Mouse (Mus musculus) liver, embryonic 14 days (tissue): ENCODE measurements around the gene Rgs9. TPM values are rescaled to one million over a fixed set of nuclear protein-coding genes. Genes with fewer than 3 reads are reported as not detected.

Experiments used
- polyA plus RNA-seq: library from polyadenylated mRNA; depleted of rRNA; stranded (reverse); fragments of >200 nt; gene quantifications from 2 replicates; pipeline ENCODE4 v1.2.3, GENCODE M21; 2012; rRNA removed

Rgs9 gene
- 0.06 and 0.08 TPM in 2 replicates for polyA plus RNA-seq

GRCm38 (mm10) chr11:109297710-109298375 lies at the start of gene Rgs9:
Gene Rgs9, minus strand, starts transcription at chr11:109298129.

Other genes with a start within 250 kb of the Rgs9 start
- gene E030025P04Rik, start 153.8 kb downstream of the Rgs9 start, polyA plus RNA-seq = not detected in 2 replicates
- gene Gna13, start 64.7 kb upstream of the Rgs9 start, polyA plus RNA-seq = 9.0 and 10.1 TPM in 2 replicates
- gene 9930022D16Rik, start 115.8 kb upstream of the Rgs9 start, polyA plus RNA-seq = not detected in 2 replicates
- 13.3 and 13.7 TPM in 2 replicates for gene Amz2, start 127.8 kb upstream of the Rgs9 start, polyA plus RNA-seq
- 2.1 and 2.7 TPM in 2 replicates for gene Arsg, start 175.2 kb upstream of the Rgs9 start, polyA plus RNA-seq
- 5.3 and 9.4 TPM in 2 replicates for gene Slc16a6, start 175.5 kb upstream of the Rgs9 start, polyA plus RNA-seq